Comparison of ENCODE assay signal across 8 mouse cellular contexts in the genomic region with DNA sequence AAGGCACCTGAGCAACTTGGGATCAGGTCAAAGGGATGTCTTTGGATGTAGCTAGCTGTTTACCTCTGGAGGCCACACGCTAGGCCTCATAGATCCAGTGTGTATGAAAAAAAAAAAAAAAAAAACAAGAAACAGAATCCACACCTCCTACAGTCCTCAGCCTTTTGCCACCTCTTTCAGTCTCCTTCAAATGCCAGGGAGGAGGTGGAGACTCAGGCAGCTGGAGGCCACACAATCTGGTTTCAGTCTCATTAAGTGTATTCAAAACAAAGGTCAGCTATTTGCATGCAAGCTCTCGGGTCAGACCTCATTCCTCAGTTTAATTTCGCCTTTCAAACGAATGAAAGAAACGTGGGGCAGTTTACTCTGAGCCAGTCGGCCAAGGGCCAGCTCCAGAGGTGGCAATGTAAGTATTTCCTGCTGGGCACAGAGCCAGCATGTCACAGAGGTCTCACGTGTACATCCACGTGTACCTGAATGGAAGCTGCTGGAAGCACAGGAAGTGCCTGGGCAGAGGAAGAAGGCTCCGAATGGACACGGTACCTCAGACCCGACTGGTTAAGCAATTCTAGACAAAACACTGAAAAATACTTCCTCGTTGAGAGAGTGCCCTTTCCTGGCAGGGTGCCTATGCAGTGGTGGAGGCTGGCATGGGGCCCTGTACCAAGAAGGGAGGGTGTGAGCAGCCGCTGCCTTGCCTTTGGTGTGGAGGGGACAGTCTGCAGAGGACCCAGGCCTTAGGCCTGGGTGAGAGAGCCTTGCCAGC.
A peak's percentile ranks its signal among the peaks of the same experiment; 100 is the strongest.
DNase-seq lines count a peak whose midpoint lies in the region; ATAC-seq and TF ChIP-seq lines count a peak whose summit lies in the region.

No protein-coding gene starts in this region.

- intact Hi-C loops in left cerebral cortex, postnatal 14 days (cut with DNase I): no loop called here

- H3K79me2 ChIP-seq in liver, adult 2 months (ENCODE audit: control insufficient read depth, insufficient read depth, low read length): no peaks in the 10 kb centered on the region

- no peaks in the 10 kb centered on the region for H3K4me1 ChIP-seq in liver, adult 2 months (ENCODE audit: control insufficient read depth, insufficient read depth, low read length)
- no peaks in the 10 kb centered on the region for H3K4me1 ChIP-seq in liver, embryonic 11.5 days (replicated peaks; ENCODE audit: control insufficient read depth, insufficient read depth, low read length)
- H3K4me1 ChIP-seq in intestine, postnatal 0 days (replicated peaks; ENCODE audit: control insufficient read depth, insufficient read depth, low read length): peaks cover 14% of the 10 kb centered on the region
- H3K4me1 ChIP-seq in midbrain, postnatal 0 days (ENCODE audit: insufficient read depth, low read length): peaks cover 15% of the 10 kb centered on the region

- WGBS in liver, adult 2 months: 11% methylated on average over 13 of the region's 13 CpGs
- 46% methylated on average over 13 of the region's 13 CpGs for WGBS in liver, embryonic 11.5 days
- 13% methylated on average over 13 of the region's 13 CpGs for WGBS in intestine, postnatal 0 days
- WGBS in midbrain, postnatal 0 days: 30% methylated on average over 13 of the region's 13 CpGs

- no peak for TF ChIP-seq POLR2A in liver, adult 2 months (IDR thresholded peaks at IDR 0.05; ENCODE audit: extremely low read depth, insufficient read depth, low read length)

- no peaks in the 10 kb centered on the region for H3K9me3 ChIP-seq in liver, embryonic 11.5 days (ENCODE audit: control insufficient read depth, low read length)
- H3K9me3 ChIP-seq in intestine, postnatal 0 days (ENCODE audit: control insufficient read depth): no peaks in the 10 kb centered on the region
- H3K9me3 ChIP-seq in midbrain, postnatal 0 days (ENCODE audit: low read length): no peaks in the 10 kb centered on the region

- no peaks in the 10 kb centered on the region for H3K36me3 ChIP-seq in liver, adult 2 months (ENCODE audit: control insufficient read depth, insufficient read depth, low read length)
- H3K36me3 ChIP-seq in liver, embryonic 11.5 days (ENCODE audit: control insufficient read depth, insufficient read depth, low read length): no peaks in the 10 kb centered on the region
- no peaks in the 10 kb centered on the region; the same call in 1 of the 2 replicates for H3K36me3 ChIP-seq in intestine, postnatal 0 days (ENCODE audit: control insufficient read depth, insufficient read depth)
- no peaks in the 10 kb centered on the region for H3K36me3 ChIP-seq in midbrain, postnatal 0 days (ENCODE audit: insufficient read depth, low read length)

- peak; percentile 51 for DNase-seq in liver, adult 2 months (ENCODE audit: extremely low read depth, low read depth, low spot score)
- no peak for DNase-seq in liver, embryonic 11.5 days (ENCODE audit: low spot score)
- peak; percentile 50 for DNase-seq in gonadal fat pad, adult 2 months (ENCODE audit: low read depth)
- DNase-seq in left cerebral cortex, postnatal 14 days (ENCODE audit: low spot score in 2 of 2): peak; percentile 66 to 69
- peak; percentile 64 for DNase-seq in midbrain, postnatal 0 days (ENCODE audit: low spot score)
- peak; percentile 72 for DNase-seq in urinary bladder, postnatal 25 days (ENCODE audit: low spot score)

- H3K27ac ChIP-seq in liver, adult 2 months (replicated peaks; ENCODE audit: insufficient read depth, low read depth, low read length): no peak overlapping the region
- no peak overlapping the region for H3K27ac ChIP-seq in liver, embryonic 11.5 days (ENCODE audit: low read depth, low read length)
- H3K27ac ChIP-seq in intestine, postnatal 0 days (ENCODE audit: low read depth, low read length): peak overlapping the region; percentile 60
- no peak overlapping the region for H3K27ac ChIP-seq in midbrain, postnatal 0 days (ENCODE audit: low read depth, low read length)

- no peak overlapping the region for H3K4me3 ChIP-seq in liver, adult 2 months (ENCODE audit: insufficient read depth, low read depth, low read length)
- no peak overlapping the region for H3K4me3 ChIP-seq in liver, embryonic 11.5 days (ENCODE audit: low read depth, low read length)
- no peak overlapping the region for H3K4me3 ChIP-seq in intestine, postnatal 0 days (ENCODE audit: low read depth, low read length)
- no peak overlapping the region for H3K4me3 ChIP-seq in midbrain, postnatal 0 days (ENCODE audit: low read depth, low read length)

- TF ChIP-seq CTCF in liver, adult 2 months (IDR thresholded peaks at IDR 0.05; ENCODE audit: low read depth, low read length): no peak
- no peak for TF ChIP-seq CTCF in intestine, postnatal 0 days (IDR thresholded peaks at IDR 0.05; ENCODE audit: low read depth)
- no peak for TF ChIP-seq CTCF in midbrain, postnatal 0 days (IDR thresholded peaks at IDR 0.05)

- H3K9ac ChIP-seq in liver, adult 2 months (ENCODE audit: low read depth, low read length): no peak overlapping the region
- no peak overlapping the region for H3K9ac ChIP-seq in liver, embryonic 11.5 days (ENCODE audit: low read depth, low read length)
- no peak overlapping the region for H3K9ac ChIP-seq in intestine, postnatal 0 days (ENCODE audit: low read depth, low read length)
- H3K9ac ChIP-seq in midbrain, postnatal 0 days (replicated peaks; ENCODE audit: low read length, poor library complexity, severe bottlenecking): no peak overlapping the region

- H3K4me2 ChIP-seq in liver, embryonic 11.5 days: no peak overlapping the region
- H3K4me2 ChIP-seq in intestine, postnatal 0 days (replicated peaks; ENCODE audit: low read depth): peak overlapping the region; percentile 27; the same call in 1 of the 2 replicates
- H3K4me2 ChIP-seq in midbrain, postnatal 0 days (ENCODE audit: low read depth, low read length, poor library complexity, severe bottlenecking): no peak overlapping the region

- ATAC-seq in liver, embryonic 11.5 days (replicated peaks; ENCODE audit: low FRiP score): no peak
- ATAC-seq in common myeloid progenitor, adult 5-6 weeks (replicated peaks; ENCODE audit: low read depth, poor library complexity, severe bottlenecking): peak; percentile 87
- ATAC-seq in intestine, postnatal 0 days: peak; percentile 93
- ATAC-seq in midbrain, postnatal 0 days (ENCODE audit: low FRiP score): no peak

- no peaks in the 10 kb centered on the region for H3K27me3 ChIP-seq in liver, adult 2 months (ENCODE audit: control insufficient read depth, insufficient read depth, low read length)
- no peaks in the 10 kb centered on the region for H3K27me3 ChIP-seq in liver, embryonic 11.5 days (replicated peaks; ENCODE audit: control insufficient read depth, insufficient read depth, low read length)
- H3K27me3 ChIP-seq in intestine, postnatal 0 days (replicated peaks; ENCODE audit: control insufficient read depth, insufficient read depth, low read length): no peaks in the 10 kb centered on the region
- H3K27me3 ChIP-seq in midbrain, postnatal 0 days (ENCODE audit: insufficient read depth, low read length): no peaks in the 10 kb centered on the region

Comparison
In these comparisons a context has a peak if more than half of its experiments do, and no peak if none do; other contexts are left out.
1. ATAC-seq: peak in common myeloid progenitor, adult 5-6 weeks (single experiment) and intestine, postnatal 0 days (single experiment); none in liver, embryonic 11.5 days (single experiment) and midbrain, postnatal 0 days (single experiment).